Mouse (Mus musculus) thymus, adult 18-20 months (tissue): ENCODE results near the gene Rexo4.

Experiments used
- DNase-seq, 2 experiments: peaks; one replicate each; pipeline ENCODE4 v3.0.0; 2022; ENCODE audit warnings: mixed read lengths in 2 of 2

Rexo4 gene

DNA sequence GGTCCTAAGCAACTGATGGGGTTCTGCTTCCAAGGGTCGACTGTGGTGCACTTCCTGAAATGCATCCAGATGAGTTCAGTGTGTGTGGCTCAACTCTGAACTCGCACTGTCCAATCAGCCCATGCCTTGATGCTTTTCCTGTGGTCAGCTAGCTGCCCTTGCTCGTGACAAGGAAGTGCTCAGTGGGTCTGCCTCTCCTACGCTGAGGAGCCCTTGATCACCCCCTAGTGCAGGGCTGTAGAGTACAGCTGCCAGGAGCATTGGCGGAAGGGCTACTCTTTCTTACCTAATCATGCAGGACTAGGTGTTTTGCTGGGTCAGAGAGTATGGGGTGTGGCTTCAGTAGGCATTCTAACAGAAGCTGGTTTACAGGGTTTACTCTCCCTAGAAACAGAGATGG is 22.6 kb downstream of the Rexo4 start:
- DNase-seq = no peak

DNA sequence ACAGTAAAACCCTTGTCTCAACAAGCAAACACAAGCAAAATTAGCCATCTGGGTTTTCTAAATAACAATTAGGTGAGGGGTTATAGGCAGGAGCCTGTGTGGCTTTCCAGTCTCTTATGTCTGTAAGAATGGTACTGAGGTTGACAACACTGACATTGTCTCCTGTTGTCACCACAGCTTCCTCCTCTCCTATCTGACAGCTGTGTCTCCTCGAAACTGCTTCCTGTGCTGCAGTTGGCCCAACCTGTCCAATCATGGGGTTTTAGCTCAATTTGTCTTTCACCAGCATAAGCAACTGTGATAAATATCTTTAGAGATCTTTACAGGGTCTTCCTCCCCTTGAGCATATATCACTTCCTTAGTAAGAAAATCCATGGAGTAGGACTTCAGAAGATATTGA is 27.8 kb downstream of the Rexo4 start:
- DNase-seq = peak in 1 of 2 experiments; percentile 58

DNA sequence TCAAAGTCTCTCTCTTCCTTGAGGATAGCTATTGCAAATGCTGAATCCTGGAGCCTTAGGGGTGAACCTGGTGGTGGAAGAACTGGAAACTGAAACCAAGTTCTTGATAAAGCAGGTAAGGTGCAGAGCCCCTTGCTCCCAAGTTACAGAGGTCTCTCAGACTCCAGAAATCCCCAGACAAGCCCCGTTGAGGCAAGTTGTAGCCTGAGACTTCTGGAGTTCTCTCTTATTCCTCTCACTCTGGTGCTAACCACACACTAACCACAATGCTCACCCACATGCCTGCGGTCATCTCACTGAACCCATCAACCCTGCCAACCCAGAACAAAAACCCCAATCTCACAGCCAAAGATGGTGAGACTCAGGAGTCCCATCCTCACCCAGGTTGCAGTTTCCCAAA is 28.9 kb downstream of the Rexo4 start:
- DNase-seq = no peak

DNA sequence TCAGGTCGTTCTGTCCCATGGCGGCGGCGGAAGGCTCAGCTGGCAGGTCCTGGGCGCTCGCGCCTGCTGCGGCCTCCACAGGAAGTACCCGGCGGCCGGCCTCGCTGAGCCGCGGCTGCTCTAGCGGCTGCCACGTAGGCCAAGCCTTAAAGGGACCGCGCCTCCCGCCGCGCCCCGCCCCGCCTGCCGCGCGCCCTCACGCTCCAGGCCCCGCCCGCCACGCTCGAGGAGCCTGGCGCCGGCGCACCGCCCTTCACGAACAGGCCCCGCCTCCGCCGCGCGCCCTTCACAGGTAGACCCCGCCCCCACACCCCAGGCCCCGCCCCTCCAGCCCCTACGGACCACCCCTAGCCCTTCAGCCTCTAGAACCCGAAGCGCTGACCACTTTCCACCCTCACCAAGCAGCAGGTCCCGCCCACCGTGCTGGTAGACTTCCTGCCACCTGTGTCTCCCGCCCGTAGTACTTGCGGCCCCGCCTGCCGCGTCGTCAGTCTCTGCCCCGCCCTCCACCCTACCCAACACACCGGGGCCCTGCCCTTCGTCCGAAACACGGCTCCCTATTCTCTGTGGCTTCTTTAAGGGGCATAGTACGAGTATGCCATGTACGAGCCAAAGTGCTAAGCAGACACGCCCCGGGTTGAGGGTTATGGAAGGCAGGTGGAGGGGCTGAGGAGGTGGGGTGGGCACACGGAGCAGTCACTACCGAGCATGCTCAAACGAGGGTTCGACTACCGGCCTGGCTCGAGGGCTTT is 30.7 kb downstream of the Rexo4 start, which contains the start of the genes Surf4 and Stkld1:
Gene Surf4, minus strand, starts transcription at position 625 of the 752 bp plus-strand sequence.
Gene Stkld1, plus strand, starts transcription at position 744 of the 752 bp plus-strand sequence.
- peak; percentile 92 to 96 for DNase-seq

DNA sequence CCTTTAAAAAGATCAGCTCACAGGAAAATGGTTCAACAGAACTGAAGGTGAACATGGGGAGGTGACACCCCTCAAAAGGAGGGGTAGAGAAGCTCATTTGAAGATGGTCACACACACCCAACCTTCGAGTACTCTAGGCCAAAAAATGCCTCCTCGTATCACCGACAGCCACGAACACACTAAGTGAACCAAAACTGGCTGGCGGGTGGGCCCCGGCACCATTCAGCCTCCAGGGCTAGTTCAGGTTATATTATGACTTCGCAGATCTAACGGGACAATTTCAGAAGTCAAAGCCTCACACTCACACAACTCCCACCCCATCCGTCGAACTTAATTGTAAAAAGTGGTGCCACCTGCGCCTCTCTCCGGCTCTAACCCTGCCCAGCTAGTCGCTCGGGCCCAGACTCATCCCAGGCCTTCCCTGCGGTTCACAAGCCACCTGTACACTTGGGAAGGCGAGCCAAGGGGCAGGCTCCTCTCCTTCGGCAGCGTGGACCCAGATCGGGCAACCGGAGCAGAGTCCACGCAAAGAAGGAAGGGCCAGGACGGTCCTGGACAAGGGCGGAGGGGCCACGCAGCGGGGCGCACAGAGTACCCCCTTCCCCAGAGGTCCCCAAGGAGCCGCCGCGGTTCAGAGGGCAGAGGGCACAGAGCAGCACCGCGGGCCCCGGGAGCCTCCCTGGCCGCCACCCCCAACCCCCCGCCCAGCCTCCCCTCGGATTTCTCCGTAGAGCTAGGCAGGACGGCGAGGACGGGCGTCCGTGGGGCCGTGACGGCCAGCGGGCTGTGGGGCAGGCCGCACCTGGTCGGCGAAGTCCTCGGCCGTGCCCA is 31.5 kb downstream of the Rexo4 start:
- DNase-seq = peak in 1 of 2 experiments; percentile 43

DNA sequence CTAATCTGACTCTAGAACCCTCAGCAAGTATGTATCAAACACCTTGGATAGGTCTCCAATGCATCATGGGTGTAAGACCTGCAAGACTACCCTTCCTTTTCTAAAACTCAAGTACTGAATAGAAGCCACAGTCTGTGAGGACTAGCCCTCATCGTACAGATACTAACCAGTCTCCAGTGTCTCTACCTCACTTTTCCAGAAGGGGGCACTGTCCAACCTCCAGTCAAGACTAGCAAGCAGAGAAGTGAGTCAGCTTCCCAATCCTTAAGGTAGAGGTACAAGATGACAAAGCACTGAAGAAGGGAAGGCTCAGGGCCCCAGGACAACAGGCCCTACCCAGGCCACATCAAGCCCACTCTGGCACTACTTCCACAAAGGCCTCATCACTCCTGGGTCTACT is 33.8 kb downstream of the Rexo4 start:
- DNase-seq = peak; percentile 29 to 61

DNA sequence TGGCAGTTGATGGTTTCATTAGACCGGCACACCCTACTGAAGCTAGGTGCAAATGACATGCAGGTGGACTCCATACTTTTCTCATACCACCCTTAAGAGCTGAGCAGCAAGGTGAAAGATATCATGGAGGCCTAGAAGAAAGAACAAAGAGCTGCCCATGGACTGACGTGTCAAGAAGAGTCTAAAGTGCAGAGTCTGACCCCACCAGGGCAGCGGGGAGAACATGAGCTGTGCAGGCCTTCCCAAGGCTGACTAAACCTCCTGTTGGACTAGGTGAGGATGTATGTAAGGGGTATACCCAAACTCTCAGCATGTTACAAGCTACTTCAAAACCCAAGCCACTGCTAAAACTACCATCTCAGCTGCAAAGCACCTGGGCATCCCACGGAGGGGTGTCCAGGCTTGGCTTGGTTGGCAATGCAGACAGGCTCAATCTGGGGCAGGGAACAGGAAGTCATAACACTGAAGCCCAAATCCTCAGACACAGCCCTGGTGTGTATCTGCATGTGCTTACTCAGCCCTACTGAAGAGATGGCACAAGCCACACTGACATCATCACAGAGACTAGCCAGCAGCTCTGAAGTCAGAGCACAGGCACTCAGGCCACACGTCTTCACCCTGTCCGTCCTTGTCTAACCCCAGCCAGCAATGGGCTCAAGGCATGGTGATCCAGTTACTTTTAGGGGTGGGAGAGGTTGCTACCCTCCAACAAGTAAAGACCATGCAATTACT is 36.3 kb downstream of the Rexo4 start:
- DNase-seq = no peak

DNA sequence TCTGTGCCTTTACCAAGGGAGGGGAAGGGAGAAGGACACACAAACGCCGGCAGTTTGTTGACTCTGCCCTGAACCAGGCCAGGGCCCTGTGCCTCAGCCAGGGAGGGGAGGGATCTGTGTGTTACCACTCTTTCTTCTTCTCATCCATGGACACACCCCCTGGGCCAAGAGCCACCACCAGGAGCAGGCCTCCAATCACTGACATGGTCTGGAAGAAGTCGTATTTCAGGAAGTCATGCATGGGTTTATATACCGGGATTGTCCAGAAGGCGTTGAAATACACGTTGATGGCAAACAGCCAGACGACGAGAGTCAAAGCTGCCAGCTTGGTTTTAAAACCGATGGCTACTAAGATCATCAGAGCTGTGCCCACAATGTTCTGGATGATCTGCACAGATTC is 42.4 kb downstream of the Rexo4 start:
- no peak for DNase-seq

DNA sequence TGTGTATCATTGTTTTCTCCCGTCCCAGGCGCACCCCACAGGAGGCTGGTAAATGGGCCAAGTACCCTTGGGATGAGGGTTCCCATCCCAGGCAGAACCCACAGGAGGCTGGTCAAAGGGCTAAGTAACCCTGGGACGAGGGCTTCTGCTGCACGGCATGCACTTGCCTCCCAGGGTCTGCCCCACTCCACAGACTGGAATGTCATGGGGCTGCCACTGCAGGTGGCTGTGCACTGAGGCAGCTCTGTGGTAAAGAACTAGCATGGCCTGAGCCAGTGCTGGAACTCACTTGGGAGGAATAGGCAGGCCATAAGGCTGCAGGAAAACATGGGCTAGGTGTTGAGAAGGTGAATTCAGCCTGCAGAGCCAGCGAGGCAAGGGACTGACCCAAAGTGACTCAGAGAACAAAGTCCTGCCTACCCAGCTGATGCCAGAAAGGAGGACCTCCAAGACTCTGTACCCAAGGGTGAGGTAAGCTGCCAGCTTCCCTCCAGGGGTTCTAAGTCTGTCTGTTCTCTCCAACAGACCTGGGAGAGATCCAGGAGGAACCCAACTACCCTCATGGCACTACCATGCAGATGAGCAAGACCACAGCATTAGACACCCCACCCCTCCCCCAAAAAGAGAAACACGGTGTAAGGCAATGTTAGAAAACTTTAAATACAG is 43.9 kb downstream of the Rexo4 start:
- no peak for DNase-seq

DNA sequence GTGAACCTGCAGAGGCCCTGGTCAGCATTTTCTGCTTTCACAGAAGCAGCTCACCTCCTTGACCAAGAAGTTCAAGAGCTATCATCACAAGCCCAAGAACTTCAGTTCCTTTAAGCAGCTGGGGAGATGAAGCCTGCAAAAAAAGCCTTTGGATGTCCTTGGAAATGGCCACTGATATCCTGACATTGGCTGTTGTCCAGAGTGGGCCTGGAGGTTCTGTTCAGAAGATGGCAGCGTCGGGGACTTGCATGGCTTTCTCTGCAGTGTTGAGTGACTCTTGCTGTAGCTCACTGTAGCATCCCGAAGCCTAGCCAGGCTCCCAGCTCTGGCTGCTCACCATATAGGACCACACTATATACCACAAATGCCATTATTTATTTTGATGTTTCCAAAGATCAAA is 44.5 kb downstream of the Rexo4 start:
- DNase-seq = no peak

DNA sequence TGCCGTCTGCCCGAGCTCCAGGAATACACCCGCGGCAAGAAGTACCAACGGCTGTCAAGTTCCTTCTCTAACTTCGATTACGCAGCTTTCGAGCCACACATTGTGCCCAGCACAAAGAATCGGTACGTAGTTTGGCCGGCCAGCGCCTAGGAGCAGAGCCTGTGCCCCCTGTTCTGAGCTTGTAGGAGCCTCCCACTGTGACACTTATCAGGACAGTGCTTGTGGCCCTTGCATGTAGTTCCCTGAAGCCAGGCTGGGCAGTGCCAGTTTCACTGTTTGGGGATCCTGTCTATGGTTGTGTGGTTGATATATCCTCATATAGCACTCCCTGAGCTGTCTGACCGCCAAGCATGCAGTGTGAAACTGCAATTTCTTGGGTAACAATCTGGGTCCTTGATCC is 47.4 kb downstream of the Rexo4 start:
- DNase-seq = no peak

DNA sequence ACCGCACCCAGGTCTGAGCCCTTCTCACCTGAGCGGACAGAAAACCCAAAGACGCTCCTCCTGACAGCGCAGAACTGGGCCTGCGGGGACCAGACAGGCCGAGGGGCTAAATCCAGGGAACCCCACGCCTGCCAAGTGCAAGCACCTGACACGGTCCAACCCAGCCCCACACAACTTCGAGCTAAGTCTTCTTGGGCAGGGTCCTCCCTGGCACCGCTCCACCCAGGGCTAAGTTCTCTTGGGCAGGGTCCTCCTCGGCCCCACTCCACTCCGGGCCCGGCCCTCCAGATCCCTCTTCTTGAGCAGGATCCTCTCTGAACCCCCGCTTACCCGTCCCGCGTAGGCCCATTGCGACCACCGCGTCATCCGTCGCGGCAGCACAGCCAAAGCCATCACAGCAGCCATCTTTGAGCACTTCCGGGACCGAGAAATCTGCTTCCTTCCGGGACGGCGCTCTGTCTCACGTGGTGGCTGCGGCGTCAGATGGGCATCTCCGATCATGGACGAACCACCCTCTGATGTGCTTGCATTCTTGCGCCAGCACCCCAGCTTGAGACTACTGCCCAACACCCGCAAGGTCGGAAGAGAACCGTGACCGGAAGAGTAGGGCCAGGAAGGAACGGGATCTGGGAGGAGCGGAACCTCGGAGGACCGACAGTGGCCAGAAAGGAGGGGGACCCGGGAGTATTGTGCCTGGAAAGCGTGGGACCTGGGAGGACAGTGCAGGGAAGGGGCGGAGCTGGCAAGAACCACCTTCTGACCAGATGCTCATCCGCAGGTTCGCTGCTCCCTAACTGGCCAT is 48.1 kb downstream of the Rexo4 start, which contains the start of the genes Surf2 and Surf1:
Gene Surf2, plus strand, starts transcription at position 441 of the 802 bp plus-strand sequence.
Gene Surf1, minus strand, starts transcription at position 604 of the 802 bp plus-strand sequence.
- DNase-seq = peak; percentile 49 to 68

DNA sequence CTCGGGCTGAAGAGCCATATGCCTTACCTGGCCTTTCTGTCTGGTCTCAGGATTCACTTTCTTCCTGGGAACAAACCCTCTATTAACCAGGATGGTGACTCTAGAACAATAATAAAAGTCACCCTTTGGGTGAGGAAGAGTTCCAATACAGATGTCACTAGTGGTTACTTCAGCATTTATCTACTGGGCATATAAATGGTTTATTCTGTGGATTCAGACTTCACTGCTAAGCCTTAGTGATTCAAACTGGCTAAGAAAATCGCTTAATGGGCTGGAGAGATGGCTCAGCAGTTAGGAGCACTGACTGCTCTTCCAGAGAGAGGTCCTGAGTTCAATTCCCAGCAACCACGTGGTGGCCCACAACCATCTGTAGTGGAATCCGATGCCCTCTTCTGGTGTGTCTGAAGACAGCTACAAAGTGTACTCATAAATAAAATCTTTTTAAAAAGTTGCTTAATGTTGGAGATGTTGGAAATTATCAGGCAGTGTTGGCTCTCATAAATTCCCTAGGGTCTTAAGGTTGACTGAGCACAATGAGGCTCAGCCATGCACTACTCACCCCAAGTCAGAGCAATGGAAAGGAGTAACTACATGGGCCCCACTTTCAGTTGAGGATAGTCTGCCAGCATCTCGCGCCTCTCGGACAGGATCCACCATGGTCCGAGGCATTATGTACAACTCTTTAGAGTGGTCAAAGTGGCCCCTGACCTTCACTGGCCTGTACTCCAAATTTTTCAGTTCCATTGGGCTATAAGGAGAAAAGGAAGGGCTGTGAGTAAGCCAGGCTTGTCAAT is 49.8 kb downstream of the Rexo4 start:
- no peak for DNase-seq

DNA sequence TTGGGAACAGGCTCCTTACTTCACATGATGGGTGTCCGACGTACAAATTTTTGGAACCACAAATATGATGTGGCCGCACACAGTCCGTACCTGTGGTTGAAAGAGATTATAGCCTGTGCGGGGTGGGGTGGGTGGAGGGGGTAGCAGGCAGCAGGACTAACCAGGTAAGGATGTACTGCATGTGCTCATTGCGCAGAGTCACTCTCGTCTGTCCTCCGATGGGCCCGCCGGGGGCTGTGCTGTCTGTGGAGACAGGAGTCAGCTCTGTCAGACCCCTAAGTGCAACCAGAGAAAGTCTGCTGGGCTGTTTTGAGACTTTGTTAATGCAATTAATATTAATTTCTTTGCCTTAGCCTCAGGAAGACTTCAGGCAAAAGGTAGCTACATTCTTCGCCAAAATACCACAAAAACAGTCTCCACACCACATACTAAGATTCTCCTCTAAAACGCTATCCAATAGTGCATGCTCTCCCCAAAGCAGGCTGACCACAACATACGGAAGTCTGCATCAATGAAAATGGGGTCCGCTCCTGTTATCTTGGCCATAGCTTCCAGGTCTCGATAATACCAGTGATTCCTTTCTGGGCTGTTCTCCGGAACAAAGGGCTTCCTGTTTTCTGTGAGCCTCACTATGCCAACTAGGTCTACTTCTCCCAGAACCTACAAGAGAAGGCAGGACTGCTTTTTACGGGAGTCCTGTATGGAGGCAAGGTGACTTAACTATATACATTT is 50.6 kb downstream of the Rexo4 start:
- no peak for DNase-seq

DNA sequence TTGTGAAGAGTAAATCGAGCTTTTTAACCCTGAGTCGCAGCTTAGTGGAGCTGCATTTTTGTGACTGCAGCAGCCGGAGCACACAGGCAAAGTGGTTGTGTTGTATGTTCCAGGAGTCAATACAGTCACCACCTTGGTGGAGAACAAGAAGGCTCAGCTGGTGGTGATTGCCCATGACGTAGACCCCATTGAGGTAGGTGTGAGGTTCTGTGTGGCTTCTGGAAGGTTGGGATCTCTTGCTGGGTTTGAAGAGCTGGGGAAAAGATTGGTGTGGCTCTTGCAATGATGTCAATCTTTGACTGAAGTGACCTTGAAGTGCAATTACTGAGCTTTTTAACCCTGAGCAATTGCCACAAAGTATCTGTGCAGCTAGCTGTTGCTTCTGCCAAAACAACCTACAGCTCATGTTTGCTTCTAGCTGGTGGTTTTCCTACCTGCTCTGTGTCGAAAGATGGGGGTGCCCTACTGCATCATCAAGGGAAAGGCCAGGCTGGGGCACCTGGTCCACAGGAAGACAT is 51.9 kb downstream of the Rexo4 start:
- no peak for DNase-seq

DNA sequence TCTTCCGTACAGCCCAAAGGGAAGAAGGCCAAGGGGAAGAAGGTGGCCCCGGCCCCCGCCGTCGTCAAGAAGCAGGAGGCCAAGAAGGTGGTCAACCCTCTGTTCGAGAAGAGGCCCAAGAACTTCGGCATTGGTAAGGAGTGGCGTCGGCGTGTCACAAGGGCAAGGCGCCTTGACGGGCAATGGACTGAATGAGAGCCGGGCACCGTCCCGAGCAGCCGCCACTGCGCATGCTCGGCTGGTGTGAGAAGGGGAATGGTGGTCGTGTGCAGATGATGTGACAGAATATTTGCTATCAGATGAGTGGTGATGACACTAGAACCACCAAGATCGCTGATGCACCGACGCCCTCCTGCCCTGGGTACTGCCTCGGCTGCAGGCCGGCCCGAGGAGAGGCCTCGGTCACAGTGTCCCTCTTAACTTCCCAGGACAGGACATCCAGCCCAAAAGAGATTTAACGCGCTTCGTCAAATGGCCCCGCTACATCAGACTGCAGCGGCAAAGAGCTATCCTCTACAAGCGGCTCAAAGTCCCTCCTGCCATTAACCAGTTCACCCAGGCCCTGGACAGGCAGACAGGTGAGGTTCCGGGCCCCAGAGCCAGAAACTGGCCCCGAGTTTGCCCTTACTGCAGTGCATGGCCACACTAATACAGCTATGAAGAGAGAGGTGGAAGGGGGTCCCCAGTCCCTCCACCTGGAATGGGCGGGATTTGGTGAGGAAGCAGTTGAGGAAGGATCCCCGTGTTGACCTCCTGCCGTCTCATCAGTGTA is 53.0 kb downstream of the Rexo4 start:
- DNase-seq = peak in 1 of 2 experiments; percentile 33

DNA sequence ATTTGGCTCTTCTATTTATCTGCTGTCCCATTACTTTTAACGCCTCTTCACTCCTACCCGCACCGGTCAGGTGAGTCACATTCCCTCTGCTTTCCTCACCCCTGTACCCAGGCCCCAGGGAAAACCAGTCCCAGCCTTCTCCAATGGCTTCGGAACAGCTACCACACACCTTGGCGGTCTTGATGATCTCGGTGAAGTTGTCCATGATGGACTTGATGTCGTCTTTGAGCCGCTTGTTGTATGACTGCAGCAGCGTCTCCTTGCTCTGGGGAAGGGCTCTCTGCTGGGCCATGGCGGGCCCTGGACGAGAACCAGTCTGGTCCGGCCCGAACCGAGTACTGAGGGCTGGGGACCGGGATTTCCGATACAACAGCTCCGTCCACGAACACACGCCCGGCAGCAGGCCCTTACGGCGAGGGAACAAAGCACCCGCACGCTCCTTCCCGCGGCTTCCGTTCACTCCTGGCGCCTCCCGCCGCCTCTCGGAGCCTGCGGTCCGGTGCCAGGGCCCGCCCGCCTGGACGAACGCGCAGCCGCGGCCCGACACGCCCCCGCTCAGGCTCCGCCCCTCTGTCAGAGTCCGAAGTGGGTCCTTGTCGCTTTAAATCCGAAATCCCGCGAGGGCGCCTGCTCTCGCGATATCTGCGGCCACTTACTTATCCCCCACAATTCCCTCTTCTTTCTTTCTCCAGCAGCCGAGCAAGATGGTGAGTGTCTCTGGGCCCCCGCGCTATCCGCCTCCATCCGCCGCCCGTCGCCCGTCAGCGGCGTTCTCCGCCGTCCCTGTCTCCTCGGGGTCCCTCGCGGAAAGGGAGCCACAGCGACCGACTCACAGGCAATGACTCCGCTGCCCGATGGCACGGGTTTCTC is 53.8 kb downstream of the Rexo4 start, which contains the start of the genes Med22 and Rpl7a:
Gene Med22, minus strand, starts transcription at position 554 of the 870 bp plus-strand sequence.
Gene Rpl7a, plus strand, starts transcription at position 641 of the 870 bp plus-strand sequence.
- DNase-seq = peak; percentile 97 to 98

DNA sequence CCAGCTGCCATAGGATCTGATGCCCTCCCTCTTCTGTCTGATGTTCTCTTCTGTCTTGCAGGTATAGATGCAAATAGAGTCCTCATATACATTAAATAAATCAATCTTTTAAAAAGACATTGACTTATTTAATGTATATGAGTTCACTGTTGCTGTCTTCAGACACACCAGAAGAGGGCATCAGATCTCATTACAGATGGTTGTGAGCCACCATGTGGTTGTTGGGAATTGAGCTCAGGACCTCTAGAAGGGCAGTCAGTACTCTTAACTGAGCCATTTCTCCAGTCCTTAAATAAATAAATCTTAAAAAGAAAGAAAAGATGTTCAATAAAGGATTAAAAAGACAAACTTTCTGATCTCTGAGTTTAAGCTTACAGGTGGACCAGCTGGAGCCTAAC is 54.8 kb downstream of the Rexo4 start:
- DNase-seq = no peak
